Mouse (Mus musculus): ENCODE measurements around the gene Fam133b. TPM values are rescaled to one million over a fixed set of nuclear protein-coding genes. Genes with fewer than 3 reads are reported as not detected.

Gene Fam133b
- 10 to 100 TPM; 40.5 to 47.3 (median 45.4) TPM for total RNA-seq (2022)

DNA sequence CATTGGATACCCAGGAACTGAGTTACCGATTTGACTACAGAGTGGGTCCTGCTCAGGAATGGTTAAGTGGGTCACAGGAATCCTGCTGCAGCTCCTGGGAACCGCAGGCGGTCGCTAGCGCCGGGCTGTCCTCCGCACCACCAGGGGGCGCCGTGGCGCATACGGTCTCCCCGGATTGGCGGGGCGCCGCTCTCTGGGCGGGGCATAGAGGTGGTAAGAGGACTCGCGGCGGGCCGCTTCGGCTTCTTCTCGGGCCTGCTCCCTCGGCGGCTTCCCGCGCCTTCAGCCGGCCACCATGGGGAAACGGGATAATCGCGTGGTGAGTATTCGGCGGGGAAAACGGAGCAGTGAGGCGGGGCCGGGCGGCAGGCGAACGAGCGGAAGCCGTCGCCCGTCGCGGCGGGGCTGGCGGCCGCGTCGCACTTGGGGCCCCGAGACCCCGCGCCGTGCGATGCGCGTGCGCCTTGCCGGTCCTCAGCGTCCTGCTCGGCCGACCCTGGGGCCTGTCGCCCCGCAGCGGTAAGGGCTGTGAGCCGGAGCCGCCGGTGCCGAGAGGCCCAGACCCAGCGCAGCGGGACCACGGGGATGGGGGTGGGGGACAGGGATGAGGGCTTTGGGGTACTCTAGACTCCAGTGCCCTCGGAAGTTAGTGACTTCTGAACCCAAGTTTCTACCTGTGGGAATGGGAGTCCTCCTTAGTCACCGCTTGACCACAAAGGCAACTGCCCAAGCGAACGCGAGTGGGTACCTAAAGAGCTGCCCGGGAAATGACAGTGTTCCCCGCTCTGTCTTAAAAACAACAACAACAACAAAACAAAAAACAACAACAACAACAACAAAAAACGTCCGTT, at the start of gene Fam133b:
Gene Fam133b (plus strand): TSS at position 205 of the 851 bp plus-strand sequence.
- peak; percentile 88 to 97 for DNase-seq (ENCODE audit: low spot score in 2 of 2)

DNA sequence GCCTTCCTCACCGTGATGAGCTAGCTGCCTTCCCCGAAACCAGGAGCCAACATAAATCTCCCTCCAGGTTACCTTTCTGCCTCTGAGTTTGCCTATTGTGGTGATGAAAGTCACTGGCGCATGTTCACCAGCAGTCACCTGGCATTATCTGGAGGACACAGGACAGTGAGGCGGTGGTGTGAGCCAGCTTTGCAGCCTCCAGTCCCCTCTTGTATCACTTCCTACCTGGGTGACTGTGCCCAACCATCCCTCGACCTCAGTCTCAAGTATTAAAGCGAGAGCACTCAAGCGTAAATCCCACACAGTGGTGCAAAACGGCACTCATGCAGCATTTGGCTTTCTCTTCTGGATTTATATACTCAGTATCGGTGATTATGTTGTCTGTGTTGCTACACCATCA, 49.7 kb upstream of the Fam133b start:
- no peak for DNase-seq (ENCODE audit: low spot score in 2 of 2)

DNA sequence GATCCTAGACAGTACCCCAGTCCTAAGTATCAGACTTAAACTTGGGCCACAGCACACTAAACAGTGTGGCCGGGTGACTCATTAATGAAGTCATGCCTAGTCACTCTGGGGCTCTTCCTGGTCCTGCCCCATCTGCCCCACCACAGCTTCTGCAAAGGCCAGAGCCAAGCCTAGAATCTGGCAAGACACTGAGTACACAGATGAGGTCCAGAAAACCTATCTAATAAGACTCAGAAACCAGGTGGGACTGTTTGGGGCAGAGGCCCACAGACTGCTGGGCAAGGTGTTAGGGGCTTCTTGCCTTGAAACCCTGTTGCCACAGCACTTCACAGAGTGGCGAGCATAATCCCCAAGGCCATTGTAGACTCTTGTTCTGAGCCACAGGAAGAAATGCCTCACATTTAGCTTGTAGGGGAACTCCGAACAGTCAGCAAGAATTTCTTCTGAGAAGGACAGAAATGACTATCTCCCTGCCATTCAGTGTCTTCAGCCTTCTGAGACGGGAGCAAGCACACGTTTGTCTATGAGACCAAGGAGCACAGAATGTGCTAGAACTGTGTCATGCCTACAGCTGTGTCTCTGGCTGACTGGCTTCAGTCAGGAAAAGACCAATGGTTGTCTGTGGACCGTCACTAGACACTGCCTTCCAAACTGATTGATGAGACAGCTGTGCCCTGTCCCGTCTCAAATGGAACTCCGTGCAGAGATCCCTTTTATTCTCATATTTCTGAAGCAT, 49.0 kb upstream of the Fam133b start:
- no peak for DNase-seq (ENCODE audit: low spot score in 2 of 2)

DNA sequence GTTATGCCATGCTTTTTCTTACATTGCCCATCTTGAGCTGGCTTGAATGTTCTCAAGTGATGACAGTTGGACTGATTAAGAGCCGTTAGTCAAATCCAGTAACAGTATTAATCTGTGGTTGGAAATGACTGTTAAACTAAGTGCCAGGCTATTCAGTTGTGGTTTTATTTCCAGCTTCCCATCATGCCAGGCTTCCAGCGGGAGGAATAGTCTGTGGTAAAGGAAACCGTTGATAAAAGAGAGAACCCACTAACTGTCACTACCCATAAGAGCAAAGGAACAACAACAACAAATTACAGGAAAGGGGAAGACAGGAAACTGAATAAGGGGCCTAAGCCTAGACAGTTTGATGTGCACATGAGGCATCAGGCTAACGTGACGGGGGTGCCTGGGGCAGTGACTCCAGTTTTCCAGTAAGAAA, 46.1 kb upstream of the Fam133b start:
- no peak for DNase-seq (ENCODE audit: low spot score in 2 of 2)

DNA sequence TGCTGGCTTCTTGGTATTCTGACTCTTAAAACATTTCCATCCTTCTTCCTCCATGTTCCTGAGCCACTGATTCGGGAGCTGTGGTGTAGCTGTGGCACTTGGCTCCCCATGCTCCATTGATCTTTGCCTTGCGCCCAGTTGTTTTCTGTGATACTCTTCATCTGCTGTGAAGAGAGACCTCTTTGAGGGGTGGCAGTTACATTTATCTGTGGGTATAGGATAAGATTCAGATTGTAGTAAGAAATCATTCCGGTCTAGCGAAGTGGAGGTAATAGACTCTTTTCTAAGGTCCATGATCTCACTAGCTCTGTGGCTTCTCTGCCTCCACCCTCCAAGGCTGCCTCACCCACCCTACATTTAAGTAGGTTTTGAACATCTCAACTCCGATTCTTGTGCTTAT, 43.3 kb upstream of the Fam133b start:
- no peak for DNase-seq (ENCODE audit: low spot score in 2 of 2)

DNA sequence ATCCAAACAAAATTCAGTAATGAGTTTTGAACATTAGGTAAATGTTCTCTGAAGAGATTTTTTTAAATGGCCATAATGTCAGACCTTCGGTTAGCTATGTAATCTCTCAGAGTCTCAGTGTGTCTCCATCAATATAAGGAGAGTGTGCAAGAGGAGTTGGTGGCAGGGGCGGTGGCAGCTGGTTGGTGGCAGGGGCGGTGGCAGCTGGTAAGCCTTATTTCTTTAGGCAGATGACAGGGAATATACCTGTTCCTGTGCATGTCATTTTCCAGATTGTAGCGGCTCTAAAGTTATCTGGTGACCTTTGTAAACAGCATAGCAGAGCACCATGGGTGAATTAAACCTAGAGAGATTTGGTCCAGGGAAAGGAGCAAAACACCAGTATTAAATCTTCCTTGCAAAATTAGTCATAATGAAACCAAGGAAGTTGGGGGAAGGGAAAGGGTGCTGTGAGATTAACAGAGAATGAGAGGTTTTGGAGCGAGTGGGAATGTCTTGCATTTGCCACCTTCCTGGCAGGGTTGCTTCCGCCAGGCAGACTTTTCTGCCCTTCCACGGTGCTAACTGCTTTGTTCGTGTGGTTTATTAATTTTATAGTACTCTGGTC, 42.6 kb upstream of the Fam133b start:
- DNase-seq (ENCODE audit: low spot score in 2 of 2): no peak

DNA sequence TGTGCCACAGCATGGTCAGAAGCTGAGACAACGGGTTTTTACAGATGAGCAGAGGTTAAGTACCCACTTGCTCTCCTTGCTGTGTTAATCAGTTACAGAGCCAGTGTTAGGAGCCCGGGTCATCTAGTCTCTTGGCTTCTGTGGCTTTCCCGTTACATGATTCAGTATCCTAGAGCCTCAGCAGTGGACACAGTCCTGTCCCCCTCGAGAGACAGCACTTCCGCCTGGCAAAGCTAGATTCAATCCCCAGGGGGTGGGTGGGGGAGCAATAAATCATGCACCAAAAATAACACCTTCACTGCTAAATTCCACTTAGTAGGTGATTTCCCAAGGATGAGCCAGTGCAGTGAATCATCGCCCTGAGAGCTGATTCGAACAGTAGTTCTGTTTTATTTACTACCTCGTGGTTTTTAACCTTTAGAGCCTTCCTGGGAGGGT, 42.0 kb upstream of the Fam133b start:
- no peak for DNase-seq (ENCODE audit: low spot score in 2 of 2)

DNA sequence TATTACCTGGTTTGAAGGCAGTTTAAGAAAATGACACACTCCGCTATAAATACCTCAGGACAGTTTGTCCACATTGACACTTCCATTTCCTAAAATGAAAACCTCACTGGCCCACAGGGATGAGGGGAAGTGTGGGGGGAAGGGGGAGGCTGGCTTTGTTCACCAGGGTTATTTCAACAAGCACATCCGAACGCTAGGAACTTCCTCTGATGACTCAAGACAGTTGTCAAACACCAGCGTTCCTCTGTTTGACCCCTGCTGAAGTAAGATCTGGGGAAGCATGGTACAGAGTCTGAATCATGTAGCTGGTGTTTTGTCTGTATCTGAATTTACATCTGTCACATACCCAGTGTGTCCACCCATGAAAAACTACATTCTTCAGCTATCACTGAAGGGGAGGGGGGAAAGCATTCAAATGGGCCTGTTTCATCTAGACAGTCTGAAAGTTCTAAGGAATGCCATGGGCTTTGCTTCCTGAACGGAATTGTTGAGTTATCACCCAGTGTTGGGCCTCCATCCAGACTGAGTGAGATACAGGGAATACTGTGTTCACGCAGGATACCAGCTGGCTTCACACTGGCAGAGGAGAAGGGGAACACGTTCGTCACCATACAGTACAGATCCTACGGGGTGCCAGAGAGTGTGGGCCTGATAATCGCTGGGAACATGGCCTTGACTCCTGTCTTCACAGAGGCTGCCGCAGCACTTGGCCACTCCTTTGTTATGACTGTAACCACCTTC, 40.9 kb upstream of the Fam133b start:
- DNase-seq (ENCODE audit: low spot score in 2 of 2): no peak

DNA sequence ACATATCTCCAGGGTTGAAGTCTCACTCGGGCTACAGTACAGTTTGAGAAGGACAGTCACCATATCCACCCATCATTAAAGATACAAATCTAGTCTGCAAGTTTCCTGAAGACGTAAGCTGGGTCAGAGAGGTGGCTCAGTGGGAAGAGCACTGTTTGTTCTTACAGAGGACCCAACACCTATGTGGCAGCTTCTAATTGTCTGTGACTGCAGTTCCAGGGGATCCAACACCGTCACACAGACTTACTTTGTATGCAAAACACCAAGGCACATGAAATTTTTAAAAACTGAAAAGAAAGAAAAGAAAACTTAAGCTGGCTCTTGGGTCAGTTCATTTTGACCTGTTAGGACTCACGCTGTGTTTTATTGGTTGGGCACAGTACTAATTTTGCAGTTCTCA, 40.3 kb upstream of the Fam133b start:
- no peak for DNase-seq (ENCODE audit: low spot score in 2 of 2)

DNA sequence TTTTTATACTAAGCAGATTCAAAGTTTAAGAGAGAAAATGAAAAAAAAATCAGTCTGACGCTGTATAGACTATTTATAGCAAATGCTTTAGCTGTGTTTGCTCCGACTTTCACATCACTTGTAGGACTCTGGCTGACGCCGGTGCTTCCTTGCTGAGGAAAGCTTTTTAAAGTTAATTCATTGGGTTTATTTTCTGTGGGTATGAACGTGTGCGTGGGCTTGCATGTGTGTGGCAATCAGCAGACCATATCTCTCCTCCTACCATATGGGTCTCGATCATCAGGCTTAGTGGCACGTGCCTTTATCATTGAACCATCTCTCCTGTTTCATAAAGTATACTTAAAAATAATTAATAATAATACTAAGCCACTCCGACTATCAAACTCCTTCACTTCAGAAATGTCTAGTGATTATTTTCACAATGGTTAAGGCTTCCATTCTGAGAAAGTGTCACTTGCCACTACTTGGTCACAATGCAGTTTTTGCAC, 39.8 kb upstream of the Fam133b start:
- DNase-seq (ENCODE audit: low spot score in 2 of 2): no peak

DNA sequence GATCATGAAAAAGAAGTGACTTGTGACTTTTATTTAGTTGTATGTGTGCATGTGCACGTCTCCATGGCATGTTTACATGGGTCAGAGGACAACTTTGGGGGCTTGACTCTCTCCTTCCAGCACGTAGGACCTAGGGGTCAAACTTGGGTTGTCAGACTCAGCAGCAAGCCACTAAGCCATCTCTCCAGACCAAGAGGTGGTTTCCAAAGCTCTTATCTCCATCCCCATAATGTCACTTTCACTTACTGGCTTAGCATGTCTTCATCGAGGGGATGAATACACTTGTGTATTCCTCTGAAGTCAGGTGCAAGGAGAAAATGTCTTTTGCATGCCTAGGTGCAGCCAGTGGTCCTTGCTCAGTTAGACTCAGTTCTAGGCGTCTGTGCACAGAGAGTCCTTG, 39.2 kb upstream of the Fam133b start:
- DNase-seq (ENCODE audit: low spot score in 2 of 2): no peak

DNA sequence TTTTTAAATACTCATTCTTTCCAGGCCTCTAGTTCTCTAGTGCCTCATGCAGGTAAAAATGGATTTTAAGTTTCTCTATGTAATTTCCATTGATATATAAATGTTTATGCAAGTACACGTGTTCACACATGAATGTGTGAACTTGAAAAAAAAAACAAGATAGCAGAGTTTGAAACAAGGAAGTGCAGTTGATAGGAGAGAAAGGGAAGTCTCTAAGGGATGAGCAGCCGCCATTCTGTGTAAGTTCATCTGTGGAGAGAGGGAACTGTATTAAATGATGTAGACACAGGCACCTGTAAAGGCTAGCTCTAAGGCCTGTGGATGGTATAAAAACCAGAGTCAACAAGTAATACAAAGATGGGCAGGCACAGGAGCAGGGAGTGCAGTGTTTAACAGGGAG, 38.1 kb upstream of the Fam133b start:
- no peak for DNase-seq (ENCODE audit: low spot score in 2 of 2)

DNA sequence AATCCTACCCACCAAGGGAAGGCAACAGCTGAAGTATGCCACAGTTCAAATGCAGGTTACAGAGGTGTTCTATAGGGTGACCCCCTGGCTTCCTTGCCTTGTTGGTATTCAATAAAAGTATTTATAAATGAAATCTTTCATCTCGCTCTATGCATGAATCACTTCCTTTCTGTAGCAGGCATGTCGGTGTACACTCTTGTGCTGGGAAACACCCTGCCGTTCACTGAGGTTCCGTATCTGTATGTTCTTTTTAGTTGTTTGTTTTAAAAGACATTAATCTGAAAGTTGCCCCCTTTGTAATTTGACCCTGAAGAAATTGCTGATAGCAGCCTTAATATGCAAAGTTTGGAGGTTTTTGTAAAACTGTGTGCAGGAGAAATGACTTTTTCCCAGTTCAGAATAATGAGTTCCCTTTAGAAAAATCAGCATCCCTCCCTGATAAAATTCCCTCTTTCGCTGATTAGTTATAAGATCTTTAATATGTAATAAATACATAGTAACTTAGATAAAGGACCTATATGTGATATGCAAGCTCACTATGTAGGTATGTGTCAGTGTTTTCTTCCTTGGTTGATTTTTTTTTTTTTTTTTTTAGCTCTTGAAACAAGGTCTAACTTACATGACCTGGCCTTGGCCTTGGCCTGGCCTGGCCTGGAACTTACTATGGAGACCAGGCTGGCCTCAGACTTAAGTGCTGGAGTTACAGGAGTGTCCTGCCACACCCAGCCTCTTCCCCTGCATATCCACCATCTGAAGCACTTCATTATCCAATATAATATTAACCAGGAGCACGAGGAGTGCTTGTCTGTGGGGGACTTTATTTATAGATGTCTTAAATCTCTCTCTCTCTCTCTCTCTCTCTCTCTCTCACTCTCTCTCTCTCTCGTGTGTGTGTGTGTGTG, 34.9 kb upstream of the Fam133b start:
- no peak for DNase-seq (ENCODE audit: low spot score in 2 of 2)

DNA sequence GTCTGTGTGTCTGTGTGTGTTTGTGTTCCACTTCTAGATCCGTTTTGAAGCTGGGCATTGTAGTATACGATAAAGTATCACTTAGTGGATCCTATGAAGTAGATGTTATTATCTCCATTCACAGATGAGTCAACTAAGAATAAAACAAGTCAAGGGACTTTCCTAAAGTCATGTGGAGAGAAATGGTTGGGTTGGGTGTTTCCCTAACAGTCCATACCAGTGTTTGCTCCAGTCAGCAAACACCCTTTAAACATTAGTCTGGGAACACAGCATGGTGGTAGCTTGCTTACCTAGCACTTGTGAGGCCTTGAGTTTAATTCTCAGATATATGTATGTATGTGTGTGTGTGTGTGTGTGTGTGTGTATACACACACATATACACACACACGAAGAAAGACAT, 34.1 kb upstream of the Fam133b start:
- no peak for DNase-seq (ENCODE audit: low spot score in 2 of 2)

DNA sequence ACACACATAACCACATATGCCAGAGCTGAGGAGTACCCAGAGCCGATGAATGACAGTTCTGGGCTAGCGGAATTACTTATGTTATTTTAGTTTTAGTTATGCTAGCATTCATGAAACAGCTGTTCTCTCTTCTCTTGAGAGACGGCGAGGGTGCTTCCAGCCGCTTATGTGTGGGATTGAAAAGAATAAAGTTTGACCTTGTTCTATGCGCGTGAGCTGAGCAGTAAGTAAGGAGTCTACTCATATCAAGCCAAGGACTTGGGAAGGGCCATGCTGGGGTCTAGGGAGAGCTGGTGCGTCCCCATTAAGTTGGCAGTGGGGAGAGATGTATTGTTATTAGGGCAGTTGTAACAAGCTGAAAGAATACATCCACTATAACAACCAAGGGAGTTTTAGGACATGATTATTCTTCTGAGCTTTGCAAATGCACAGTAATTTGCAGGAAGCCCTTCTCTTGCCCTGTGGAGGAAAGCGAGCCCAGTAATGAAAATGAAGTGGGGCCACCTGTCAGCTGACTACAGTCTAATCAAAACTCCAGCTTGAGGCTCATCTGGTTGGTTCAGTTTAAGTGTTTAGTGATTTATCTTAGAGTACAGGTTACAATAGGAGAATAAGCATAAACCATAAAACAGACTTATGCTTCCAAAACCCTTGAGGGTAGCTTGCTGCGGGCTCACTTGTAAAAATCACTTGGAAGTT, 32.4 kb upstream of the Fam133b start:
- no peak for DNase-seq (ENCODE audit: low spot score in 2 of 2)

DNA sequence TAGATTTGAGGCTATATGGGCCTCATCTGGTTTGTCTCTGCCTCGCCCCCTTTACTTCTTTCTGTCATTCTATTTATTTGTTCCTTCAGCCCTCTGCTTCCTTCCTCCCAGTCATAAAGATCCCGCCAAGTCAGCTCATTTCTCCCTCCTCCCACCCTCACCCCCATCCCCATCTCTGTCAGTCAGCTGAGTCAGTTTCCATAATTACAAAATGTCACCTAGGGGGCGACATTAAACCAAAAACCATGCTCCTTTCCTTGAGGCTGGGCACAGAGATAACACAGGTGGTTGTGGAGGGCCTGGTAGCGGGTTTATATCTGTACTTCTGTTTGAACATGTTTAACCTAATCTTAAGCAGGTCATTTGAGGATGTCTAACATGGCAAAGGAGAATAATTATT, 31.0 kb upstream of the Fam133b start:
- DNase-seq (ENCODE audit: low spot score in 2 of 2): no peak

DNA sequence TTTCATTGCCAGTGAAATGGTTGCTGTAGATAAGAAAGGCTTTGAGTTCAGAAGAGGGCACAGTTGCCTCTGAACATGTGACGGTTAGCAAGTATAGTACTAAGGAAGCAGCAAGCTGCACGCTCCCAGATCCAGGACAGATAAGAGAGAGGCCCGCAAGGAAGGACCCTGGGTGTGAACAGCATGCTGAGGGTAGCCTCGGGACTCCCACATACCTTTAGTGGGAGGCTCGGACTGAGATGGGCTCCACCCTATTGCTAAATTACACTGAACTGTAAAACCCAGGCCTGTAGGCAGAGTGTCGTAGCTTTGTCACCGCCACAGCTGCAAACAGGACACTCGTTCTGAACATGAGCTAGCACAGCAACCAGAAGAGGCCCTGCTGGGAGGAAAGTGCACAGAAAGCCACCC, 28.7 kb upstream of the Fam133b start:
- DNase-seq (ENCODE audit: low spot score in 2 of 2): no peak

DNA sequence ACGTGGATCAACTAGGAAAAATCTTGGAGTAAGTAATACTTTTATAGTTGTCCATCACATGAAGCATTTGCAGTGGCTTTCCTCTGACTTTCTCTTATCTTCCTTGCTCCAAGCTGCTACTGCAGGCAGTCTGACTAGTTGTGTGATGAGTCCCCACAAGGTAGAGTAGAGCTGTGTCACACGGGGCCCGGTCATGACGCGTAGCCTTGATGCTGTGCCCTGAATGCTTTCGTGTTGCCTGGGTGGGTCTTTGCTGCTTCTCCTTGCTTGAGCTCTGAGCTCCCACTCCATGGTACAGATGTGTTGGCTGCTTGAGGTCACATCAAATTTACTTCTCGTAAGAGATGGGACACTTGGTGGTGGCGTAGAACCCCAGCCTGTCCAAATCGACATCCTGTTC, 28.2 kb upstream of the Fam133b start:
- no peak for DNase-seq (ENCODE audit: low spot score in 2 of 2)

DNA sequence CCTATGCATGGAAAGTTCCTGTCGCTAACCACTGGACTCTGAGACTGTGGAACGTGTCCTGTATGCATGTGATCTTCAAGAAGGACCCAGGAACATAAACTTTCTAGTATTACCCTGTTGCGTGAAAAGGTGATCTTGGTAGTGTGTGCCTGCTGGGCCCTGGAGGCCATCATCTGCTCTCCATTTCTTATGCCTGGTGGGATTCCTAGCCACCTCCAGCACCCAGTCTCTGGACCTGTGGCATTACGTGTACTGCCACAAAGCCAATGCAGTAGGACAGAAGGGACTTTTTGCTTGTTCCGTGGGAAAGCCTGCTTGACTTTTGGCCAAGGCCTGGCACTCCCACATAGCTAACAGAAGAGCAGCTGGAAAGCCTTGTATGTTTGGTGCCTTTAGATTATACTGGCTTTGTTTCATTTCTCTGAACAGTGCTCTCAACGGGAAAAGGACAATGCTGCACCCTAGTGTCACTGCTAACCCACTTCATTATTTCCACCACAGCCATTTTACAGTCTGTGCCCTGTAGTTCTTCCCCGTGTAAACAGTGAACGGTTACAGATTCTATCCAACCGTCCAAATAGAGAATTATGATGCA, 27.1 kb upstream of the Fam133b start:
- peak; percentile 17 to 47 for DNase-seq (ENCODE audit: low spot score in 2 of 2)
